Comparison of ENCODE assay signal across 9 mouse cellular contexts in the genomic region with DNA sequence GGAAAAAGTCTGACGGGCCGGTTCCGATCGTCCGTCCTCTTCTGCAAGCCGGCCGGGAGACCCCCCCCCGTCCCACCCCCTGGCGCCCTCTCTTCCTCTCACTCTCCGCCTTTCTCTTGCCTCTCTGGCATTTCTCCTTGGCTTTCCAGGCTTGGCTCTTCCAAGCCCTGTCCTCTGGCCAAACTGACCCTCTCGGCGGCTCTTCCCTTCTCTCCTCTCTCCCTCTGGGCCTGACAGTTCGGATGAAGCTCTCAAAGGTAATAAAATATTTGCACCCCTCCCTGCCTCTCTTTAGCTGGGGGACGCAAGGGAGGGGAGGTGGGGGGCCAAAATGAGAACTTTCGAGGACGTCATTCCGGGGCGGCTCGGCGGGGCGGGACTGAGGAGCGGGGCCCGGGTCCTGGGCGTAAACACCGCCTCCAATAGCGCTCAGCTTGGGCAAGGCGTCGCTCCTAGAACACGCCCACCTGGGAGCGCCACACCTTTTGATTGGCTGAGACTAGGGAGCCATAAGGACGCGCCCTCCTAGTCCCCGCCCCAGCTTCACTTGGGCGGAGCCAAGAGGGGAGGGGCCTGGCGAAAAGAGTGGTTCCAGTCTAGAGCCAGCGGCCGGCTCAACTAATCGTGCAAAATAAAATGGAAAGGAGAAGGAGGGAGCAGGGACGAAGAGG. TPM values are rescaled to one million over a fixed set of nuclear protein-coding genes. Genes with fewer than 3 reads are reported as not detected.
DNase-seq lines count a peak whose midpoint lies in the region; ATAC-seq and TF ChIP-seq lines count a peak whose summit lies in the region.
"Had no signal": no experiment of that assay in that cellular context is flagged by ENCODE, and none has a peak within 500 bp of the region (broad histone marks: within the 10 kb centered on the region; RNA-seq: fewer than 3 reads in every experiment).

A gene (minus strand): TSS at position 52 of the 671 bp plus-strand sequence.

- peak within 1 kb of the TSS; percentile 35 for H3K9ac ChIP-seq in heart, embryonic 12.5 days
- peak within 1 kb of the TSS; percentile 36; the same call in 1 of the 2 replicates for H3K9ac ChIP-seq in kidney, embryonic 15.5 days

- peak within 1 kb of the TSS; percentile 74 for H3K27ac ChIP-seq in embryonic facial prominence, embryonic 10.5 days (replicated peaks)
- H3K27ac ChIP-seq in heart, embryonic 12.5 days (ENCODE audit: poor library complexity, severe bottlenecking): no peak within 1 kb of the TSS
- H3K27ac ChIP-seq in kidney, embryonic 15.5 days: no peak within 1 kb of the TSS
- H3K27ac ChIP-seq in small intestine, adult 2 months (ENCODE audit: insufficient read depth, low read depth, low read length): no peak within 1 kb of the TSS

- TF ChIP-seq POLR2A in small intestine, adult 2 months (IDR thresholded peaks at IDR 0.05; ENCODE audit: low read depth, low read length): peak; percentile 9; the same call in 1 of the 2 replicates

- H3K4me1 ChIP-seq in embryonic facial prominence, embryonic 10.5 days: peaks cover 28% of the 10 kb centered on the region
- peaks cover 23% of the 10 kb centered on the region for H3K4me1 ChIP-seq in heart, embryonic 12.5 days (replicated peaks)
- peaks cover 36% of the 10 kb centered on the region for H3K4me1 ChIP-seq in kidney, embryonic 15.5 days
- peaks cover 15% of the 10 kb centered on the region; the same call in 1 of the 2 replicates for H3K4me1 ChIP-seq in small intestine, adult 2 months (ENCODE audit: control insufficient read depth, insufficient read depth, insufficient read length, low read length)

- H3K4me3 ChIP-seq in embryonic facial prominence, embryonic 10.5 days: peak within 1 kb of the TSS; percentile 58
- peak within 1 kb of the TSS; percentile 45 for H3K4me3 ChIP-seq in heart, embryonic 12.5 days
- H3K4me3 ChIP-seq in kidney, embryonic 15.5 days (replicated peaks): peak within 1 kb of the TSS; percentile 48
- peak within 1 kb of the TSS; percentile 55 for H3K4me3 ChIP-seq in small intestine, adult 2 months (ENCODE audit: low read depth, low read length)

- H3K9me3 ChIP-seq in embryonic facial prominence, embryonic 10.5 days: no peaks in the 10 kb centered on the region
- no peaks in the 10 kb centered on the region for H3K9me3 ChIP-seq in heart, embryonic 12.5 days (replicated peaks)
- no peaks in the 10 kb centered on the region for H3K9me3 ChIP-seq in kidney, embryonic 15.5 days (replicated peaks)

- DNase-seq in layer of hippocampus, adult 9-11 months: peak; percentile 12
- DNase-seq in layer of hippocampus, postnatal 25 days (ENCODE audit: extremely low spot score in 1 of 2, low spot score in 1 of 2): no peak
- peak; percentile 94 for DNase-seq in embryonic facial prominence, embryonic 10.5 days (ENCODE audit: low spot score)
- DNase-seq in lung, postnatal 14 days: peak; percentile 67
- DNase-seq in layer of hippocampus, adult 18-20 months (ENCODE audit: low spot score in 2 of 2): no peak

- H3K36me3 ChIP-seq in embryonic facial prominence, embryonic 10.5 days (replicated peaks): no peaks in the 10 kb centered on the region
- no peaks in the 10 kb centered on the region for H3K36me3 ChIP-seq in heart, embryonic 12.5 days
- no peaks in the 10 kb centered on the region for H3K36me3 ChIP-seq in kidney, embryonic 15.5 days
- H3K36me3 ChIP-seq in small intestine, adult 2 months (ENCODE audit: control insufficient read depth, insufficient read depth, low read length): no peaks in the 10 kb centered on the region

- WGBS in embryonic facial prominence, embryonic 10.5 days: under 1% methylated on average over 39 of the region's 39 CpGs
- under 1% methylated on average over 39 of the region's 39 CpGs for WGBS in heart, embryonic 12.5 days
- under 1% methylated on average over 36 of the region's 39 CpGs for WGBS in kidney, embryonic 15.5 days
- 2% methylated on average over 39 of the region's 39 CpGs for WGBS in small intestine, adult 2 months

- H3K4me2 ChIP-seq in heart, embryonic 12.5 days: peak within 1 kb of the TSS; percentile 73
- H3K4me2 ChIP-seq in kidney, embryonic 15.5 days: peak within 1 kb of the TSS; percentile 83

- peaks cover 100% of the 10 kb centered on the region for H3K27me3 ChIP-seq in embryonic facial prominence, embryonic 10.5 days (replicated peaks; ENCODE audit: low read depth, poor library complexity, severe bottlenecking)
- peaks cover 83% of the 10 kb centered on the region for H3K27me3 ChIP-seq in heart, embryonic 12.5 days (replicated peaks)
- H3K27me3 ChIP-seq in kidney, embryonic 15.5 days: peaks cover 99% of the 10 kb centered on the region
- peaks cover 90% of the 10 kb centered on the region for H3K27me3 ChIP-seq in small intestine, adult 2 months (ENCODE audit: control insufficient read depth, insufficient read depth, low read length)
- H3K27me3 ChIP-seq: CH12.LX had no signal

- no peak for TF ChIP-seq CTCF in small intestine, adult 2 months (IDR thresholded peaks at IDR 0.05; ENCODE audit: extremely low read depth, insufficient read length, insufficient replicate concordance, low read depth, low read length)

- peak; percentile 94 for ATAC-seq in heart, embryonic 12.5 days (ENCODE audit: insufficient number of reproducible peaks, low FRiP score)
- peak; percentile 96 for ATAC-seq in kidney, embryonic 15.5 days (replicated peaks; ENCODE audit: low FRiP score)

RNA-seq across cellular contexts. Expression of the gene that starts here (rescaled TPM):
- total RNA-seq in layer of hippocampus, postnatal 25 days (2021): under 1 TPM; 0.30 to 0.31 TPM
- polyA plus RNA-seq in embryonic facial prominence, embryonic 10.5 days (2016; fragmentation: Nextera tagmentation; extraction: Ambion mirVana): 0.87 and 4.2 TPM in 2 replicates
- polyA plus RNA-seq in heart, embryonic 12.5 days (2016; fragmentation: Nextera tagmentation; extraction: Ambion mirVana): 0.05 TPM in 1 of 2 replicates, not detected in the other
- polyA plus RNA-seq in kidney, embryonic 15.5 days (2015; fragmentation: Nextera tagmentation; extraction: Ambion mirVana): 0.55 and 0.90 TPM in 2 replicates
- 0.18 TPM in 1 of 2 replicates, not detected in the other for polyA plus RNA-seq in small intestine, adult 2 months (2012; rRNA removed)
- total RNA-seq in layer of hippocampus, adult 18-20 months (2021): under 1 TPM; 0.13 to 0.15 TPM
- total RNA-seq: CH12.LX had no signal

Comparison
In these comparisons a context has a peak if more than half of its experiments do, and no peak if none do; other contexts are left out.
1. DNase-seq: peak in layer of hippocampus, adult 9-11 months (single experiment), embryonic facial prominence, embryonic 10.5 days (single experiment) and lung, postnatal 14 days (single experiment); none in layer of hippocampus, postnatal 25 days (0 of 2) and layer of hippocampus, adult 18-20 months (0 of 2).
2. Peak in ATAC-seq, H3K4me3 ChIP-seq, H3K9ac ChIP-seq and H3K4me2 ChIP-seq in heart, embryonic 12.5 days; RNA of the gene not detected or under 1 TPM.
3. Peak in ATAC-seq, H3K4me3 ChIP-seq, H3K9ac ChIP-seq and H3K4me2 ChIP-seq in kidney, embryonic 15.5 days; RNA of the gene not detected or under 1 TPM.
4. Peak in every context shown above with its lines, with median percentiles within 50 percentile points of each other: H3K4me3 ChIP-seq.